Mouse (Mus musculus): ENCODE results near the gene Trdmt1. TPM values are rescaled to one million over a fixed set of nuclear protein-coding genes. Genes with fewer than 3 reads are reported as not detected.

Trdmt1 gene
- polyA plus RNA-seq, 1 experiment from 2014 or later: 8.4 TPM

GRCm38 (mm10) chr2:13522106-13522505, 22.4 kb downstream of the Trdmt1 start:
- Histone ChIP-seq H3K9me3 (no peaks in the 10 kb centered on the region), H3K36me3 (replicated peaks) (peaks cover 5% of the 10 kb centered on the region; the same call in 1 of the 2 replicates), H3K27me3 (ENCODE audit: poor library complexity, severe bottlenecking) (no peaks in the 10 kb centered on the region), H3K27ac (no peak overlapping the region), H3K4me1 (peaks cover 17% of the 10 kb centered on the region), H3K4me3 (no peak overlapping the region)
- DNase-seq (ENCODE audit: extremely low spot score, low spot score): no peak
- WGBS: 64% methylated on average over 8 of the region's 8 CpGs

- 36% methylated on average over 4 of the region's 4 CpGs for WGBS
- Histone ChIP-seq H3K27me3 (ENCODE audit: poor library complexity, severe bottlenecking) (no peaks in the 10 kb centered on the region), H3K36me3 (replicated peaks) (peaks cover 5% of the 10 kb centered on the region; the same call in 1 of the 2 replicates), H3K4me3 (no peak overlapping the region), H3K9me3 (no peaks in the 10 kb centered on the region), H3K4me1 (peaks cover 16% of the 10 kb centered on the region), H3K27ac (peak overlapping the region; percentile 60; the same call in 1 of the 2 replicates)
- DNase-seq (ENCODE audit: extremely low spot score, low spot score): no peak
Observed at GRCm38 (mm10) chr2:13514949-13515348, 29.5 kb downstream of the Trdmt1 start.

DNA sequence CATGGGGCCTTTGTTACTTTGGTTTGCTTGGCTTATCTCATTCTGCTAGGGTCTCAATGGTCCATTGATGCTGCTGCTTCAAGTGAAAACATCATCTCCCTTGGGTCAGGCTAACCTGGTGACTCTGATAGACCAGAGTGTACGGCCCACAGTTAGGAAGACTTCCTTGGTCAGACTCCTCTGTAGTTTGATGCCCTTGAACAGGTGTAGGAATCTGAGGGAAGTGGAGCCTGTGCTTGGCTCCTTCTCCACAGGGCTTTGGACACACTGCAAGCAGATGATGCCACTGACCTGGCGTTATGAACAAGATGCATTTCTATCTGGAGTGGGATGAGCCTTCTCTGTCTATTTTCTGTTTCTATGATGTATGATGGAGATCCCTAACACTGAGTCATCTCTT, 41.8 kb downstream of the Trdmt1 start:
- Histone ChIP-seq H3K27me3 (ENCODE audit: poor library complexity, severe bottlenecking) (no peaks in the 10 kb centered on the region), H3K36me3 (replicated peaks) (no peaks in the 10 kb centered on the region), H3K4me3 (no peak overlapping the region), H3K27ac (no peak overlapping the region), H3K9me3 (no peaks in the 10 kb centered on the region), H3K4me1 (peaks cover 18% of the 10 kb centered on the region)
- DNase-seq (ENCODE audit: extremely low spot score, low spot score): no peak
- WGBS: 94% methylated on average over 2 of the region's 2 CpGs

DNA sequence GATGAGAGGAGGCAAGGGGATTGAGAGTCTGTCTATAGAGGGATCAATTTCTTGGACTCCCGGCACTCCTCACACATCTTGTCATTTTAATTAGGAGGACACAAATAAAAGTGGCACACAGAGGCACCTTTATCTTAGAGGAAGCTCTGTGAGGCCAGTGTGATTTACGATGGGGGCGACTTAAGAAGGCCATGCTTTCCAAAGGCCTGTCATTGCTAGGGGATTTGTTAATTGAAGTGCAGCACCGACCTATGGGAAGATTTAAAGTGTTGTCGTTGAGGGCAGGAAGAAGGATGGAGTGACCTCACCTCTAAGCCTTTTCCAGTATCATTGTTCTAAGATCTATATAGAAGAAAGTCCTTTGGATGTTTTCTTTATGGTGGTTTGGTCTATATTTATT, 42.9 kb downstream of the Trdmt1 start:
- 33% methylated on average over 5 of the region's 5 CpGs for WGBS
- no peak overlapping the region for H3K4me3 ChIP-seq
- H3K36me3 ChIP-seq (replicated peaks): no peaks in the 10 kb centered on the region
- H3K27ac ChIP-seq: no peak overlapping the region
- H3K4me1 ChIP-seq: peaks cover 22% of the 10 kb centered on the region
- H3K9me3 ChIP-seq: no peaks in the 10 kb centered on the region
- no peaks in the 10 kb centered on the region for H3K27me3 ChIP-seq (ENCODE audit: poor library complexity, severe bottlenecking)
- DNase-seq (ENCODE audit: extremely low spot score, low spot score): no peak

DNA sequence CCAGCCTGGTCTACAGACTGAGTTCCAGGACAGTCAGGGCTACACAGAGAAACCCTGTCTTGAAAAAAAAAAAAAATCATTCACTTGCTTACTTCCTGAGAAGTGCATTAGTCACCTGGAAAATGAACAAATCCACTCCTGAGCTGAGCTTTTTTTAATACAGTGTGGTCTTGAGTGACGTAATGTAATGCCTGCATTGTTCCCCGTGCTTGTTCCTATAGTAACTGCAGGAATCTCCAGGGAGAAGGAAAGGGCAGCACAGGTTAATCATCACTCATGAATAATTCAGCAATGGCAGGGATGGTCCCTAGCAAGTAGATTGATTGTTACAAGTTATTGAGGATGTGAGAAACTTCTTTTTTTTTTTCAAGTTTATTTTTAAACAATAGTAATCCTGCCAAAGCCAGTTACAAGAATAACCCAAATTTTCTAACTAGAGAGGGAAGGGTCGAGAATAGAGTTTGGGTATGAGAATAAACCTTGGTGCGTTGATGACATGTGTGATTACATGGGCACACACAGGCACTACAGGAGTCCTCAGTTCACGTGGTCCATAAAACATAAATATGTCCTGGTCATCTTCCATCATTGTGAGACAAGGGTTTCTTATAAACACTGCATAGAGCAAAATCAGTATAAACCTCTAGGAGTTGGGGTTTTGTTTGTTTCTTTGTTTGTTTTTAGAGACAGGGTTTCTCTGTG, 44.0 kb downstream of the Trdmt1 start:
- Histone ChIP-seq H3K36me3 (replicated peaks) (no peaks in the 10 kb centered on the region), H3K4me1 (peaks cover 22% of the 10 kb centered on the region), H3K27me3 (ENCODE audit: poor library complexity, severe bottlenecking) (no peaks in the 10 kb centered on the region), H3K4me3 (no peak overlapping the region), H3K9me3 (no peaks in the 10 kb centered on the region), H3K27ac (peak overlapping the region; percentile 53; the same call in 1 of the 2 replicates)
- 69% methylated on average over 5 of the region's 5 CpGs for WGBS
- no peak for DNase-seq (ENCODE audit: extremely low spot score, low spot score)

DNA sequence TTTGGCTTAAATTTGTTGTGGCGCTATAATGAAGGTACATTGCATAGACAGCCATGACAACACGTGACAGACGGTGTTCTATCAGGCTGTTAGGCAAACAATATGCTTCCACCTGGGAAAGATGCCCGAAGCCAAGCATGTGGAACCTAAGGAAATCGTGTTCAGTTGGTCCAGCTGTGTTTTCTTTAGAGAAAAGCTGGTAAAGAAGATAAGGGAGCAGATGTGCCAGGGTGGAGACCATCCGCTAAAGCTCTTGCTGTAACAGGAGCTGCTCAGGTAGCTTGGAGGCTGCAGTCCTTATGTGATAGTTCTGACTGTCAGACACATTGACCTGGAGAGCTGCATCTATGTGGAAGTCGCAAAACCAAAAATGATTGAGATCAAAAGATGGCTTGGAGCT, 45.3 kb downstream of the Trdmt1 start:
- Histone ChIP-seq H3K4me3 (no peak overlapping the region), H3K4me1 (peaks cover 22% of the 10 kb centered on the region), H3K27me3 (ENCODE audit: poor library complexity, severe bottlenecking) (no peaks in the 10 kb centered on the region), H3K36me3 (replicated peaks) (no peaks in the 10 kb centered on the region), H3K9me3 (no peaks in the 10 kb centered on the region), H3K27ac (no peak overlapping the region; the same call in 1 of the 2 replicates)
- DNase-seq (ENCODE audit: extremely low spot score, low spot score): no peak
- 90% methylated on average over 7 of the region's 7 CpGs for WGBS

- Histone ChIP-seq H3K27me3 (ENCODE audit: poor library complexity, severe bottlenecking) (no peaks in the 10 kb centered on the region), H3K36me3 (replicated peaks) (no peaks in the 10 kb centered on the region), H3K4me3 (no peak overlapping the region), H3K4me1 (peaks cover 33% of the 10 kb centered on the region), H3K9me3 (no peaks in the 10 kb centered on the region), H3K27ac (no peak overlapping the region)
- no peak for DNase-seq (ENCODE audit: extremely low spot score, low spot score)
- 91% methylated on average over 2 of the region's 2 CpGs for WGBS
Observed at GRCm38 (mm10) chr2:13496087-13496486, 48.4 kb downstream of the Trdmt1 start.

GRCm38 (mm10) chr2:13492927-13493326, 51.5 kb downstream of the Trdmt1 start:
- 83% methylated on average over 4 of the region's 4 CpGs for whole genome bisulfite sequencing
- Histone ChIP-seq H3K4me3 (no peak overlapping the region), H3K4me1 (peaks cover 25% of the 10 kb centered on the region), H3K27ac (no peak overlapping the region), H3K9me3 (no peaks in the 10 kb centered on the region), H3K27me3 (ENCODE audit: poor library complexity, severe bottlenecking) (no peaks in the 10 kb centered on the region), H3K36me3 (replicated peaks) (no peaks in the 10 kb centered on the region)
- DNase-seq (ENCODE audit: extremely low spot score, low spot score): no peak

DNA sequence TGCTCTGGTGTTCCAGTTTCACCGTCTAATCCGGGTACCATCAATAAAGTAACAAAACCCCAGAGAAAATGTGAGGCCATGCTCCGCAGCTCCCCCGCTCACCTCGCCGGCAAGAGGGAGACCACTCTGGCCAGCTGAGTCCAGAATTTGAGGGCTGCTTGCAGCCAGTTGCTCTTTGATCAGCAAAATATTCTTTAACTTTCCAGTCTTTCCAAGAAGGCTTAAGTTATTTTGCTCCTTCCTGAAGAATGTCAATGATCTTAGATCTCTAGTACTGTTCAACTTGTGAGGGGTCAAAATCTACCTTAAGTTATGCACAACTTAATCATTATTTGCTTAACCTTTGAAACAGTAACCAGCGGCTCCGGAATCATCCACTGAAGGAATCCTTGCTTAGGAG, 52.7 kb downstream of the Trdmt1 start, which contains the start of gene Cubn:
TSS of gene Cubn (minus strand) at position 80 of the 400 bp plus-strand sequence.
- peak within 1 kb of the TSS; percentile 59 for H3K27ac ChIP-seq
- DNase-seq (ENCODE audit: extremely low spot score, low spot score): no peak
- 34% methylated on average over 8 of the region's 8 CpGs for WGBS

GRCm38 (mm10) chr2:13490480-13490879, 54.0 kb downstream of the Trdmt1 start:
- no peak overlapping the region for H3K4me3 ChIP-seq
- H3K36me3 ChIP-seq (replicated peaks): no peaks in the 10 kb centered on the region
- no peak for DNase-seq (ENCODE audit: extremely low spot score, low spot score)
- peaks cover 20% of the 10 kb centered on the region for H3K4me1 ChIP-seq
- WGBS: 95% methylated on average over 2 of the region's 2 CpGs
- H3K9me3 ChIP-seq: no peaks in the 10 kb centered on the region
- H3K27me3 ChIP-seq (ENCODE audit: poor library complexity, severe bottlenecking): no peaks in the 10 kb centered on the region
- H3K27ac ChIP-seq: no peak overlapping the region

More for the DNA sequence above, 52.7 kb downstream of the Trdmt1 start, which contains the start of gene Cubn:
- Histone ChIP-seq H3K4me1 (peaks cover 20% of the 10 kb centered on the region), H3K36me3 (replicated peaks) (no peaks in the 10 kb centered on the region), H3K4me3 (no peak within 1 kb of the TSS), H3K27me3 (ENCODE audit: poor library complexity, severe bottlenecking) (no peaks in the 10 kb centered on the region), H3K9me3 (no peaks in the 10 kb centered on the region)

DNA sequence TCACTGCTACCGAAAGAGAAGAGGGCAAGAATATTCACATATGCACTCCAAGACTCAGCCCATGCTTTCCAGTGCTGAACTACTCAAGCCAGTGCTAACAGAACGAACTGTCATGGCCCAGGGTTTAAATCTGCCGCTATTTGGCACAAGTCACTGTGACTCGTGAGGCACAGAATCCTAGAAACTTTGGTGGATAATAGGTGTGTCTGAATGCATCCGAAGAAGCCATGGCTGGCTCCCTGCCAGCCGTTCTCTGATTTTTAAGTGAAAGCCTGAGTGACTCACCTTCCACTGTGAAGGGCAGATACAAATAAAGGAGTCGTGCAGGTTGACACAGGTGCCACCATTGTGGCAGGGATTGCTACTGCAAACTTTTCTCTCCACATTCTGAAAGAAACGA, 58.0 kb downstream of the Trdmt1 start:
- H3K9me3 ChIP-seq: no peaks in the 10 kb centered on the region
- peaks cover 5% of the 10 kb centered on the region for H3K4me1 ChIP-seq
- H3K27me3 ChIP-seq (ENCODE audit: poor library complexity, severe bottlenecking): no peaks in the 10 kb centered on the region
- no peak overlapping the region for H3K4me3 ChIP-seq
- no peaks in the 10 kb centered on the region for H3K36me3 ChIP-seq (replicated peaks)
- DNase-seq (ENCODE audit: extremely low spot score, low spot score): no peak
- no peak overlapping the region for H3K27ac ChIP-seq
- WGBS: 86% methylated on average over 8 of the region's 8 CpGs

DNA sequence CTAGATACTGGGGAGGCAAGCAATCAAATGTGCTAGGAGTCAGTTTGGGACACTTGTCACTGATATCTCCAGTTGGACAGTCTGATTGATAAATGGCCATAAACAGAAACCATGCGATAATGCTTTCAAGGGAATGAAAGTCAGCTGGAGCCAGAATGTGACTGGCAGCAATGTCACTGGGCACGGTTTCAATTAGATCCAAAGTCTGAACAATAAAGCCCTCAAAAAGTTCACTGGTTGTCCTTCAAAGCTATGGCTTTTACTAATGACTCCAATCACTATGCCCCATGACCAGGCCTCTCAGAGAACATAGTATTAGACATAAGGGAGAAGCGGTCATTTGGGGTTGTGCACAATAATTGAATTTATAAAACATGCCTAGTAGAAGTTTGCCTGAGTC, 59.9 kb downstream of the Trdmt1 start:
- Histone ChIP-seq H3K27ac (no peak overlapping the region), H3K36me3 (replicated peaks) (no peaks in the 10 kb centered on the region), H3K9me3 (no peaks in the 10 kb centered on the region), H3K4me3 (no peak overlapping the region), H3K4me1 (no peaks in the 10 kb centered on the region), H3K27me3 (ENCODE audit: poor library complexity, severe bottlenecking) (no peaks in the 10 kb centered on the region)
- WGBS: 91% methylated on average over 3 of the region's 3 CpGs
- no peak for DNase-seq (ENCODE audit: extremely low spot score, low spot score)

- no peaks in the 10 kb centered on the region for H3K9me3 ChIP-seq
- H3K4me1 ChIP-seq: no peaks in the 10 kb centered on the region
- no peak for DNase-seq (ENCODE audit: extremely low spot score, low spot score)
- no peak overlapping the region for H3K27ac ChIP-seq
- no peak overlapping the region for H3K4me3 ChIP-seq
- H3K36me3 ChIP-seq (replicated peaks): no peaks in the 10 kb centered on the region
- H3K27me3 ChIP-seq (ENCODE audit: poor library complexity, severe bottlenecking): no peaks in the 10 kb centered on the region
- WGBS: 86% methylated on average over 2 of the region's 2 CpGs
Observed at GRCm38 (mm10) chr2:13480744-13481143, 63.7 kb downstream of the Trdmt1 start.
